Mouse (Mus musculus) neutrophil, adult 59 days (primary cell): ENCODE data around the gene Rps19bp1. TPM values are rescaled to one million over a fixed set of nuclear protein-coding genes. Genes with fewer than 3 reads are reported as not detected.

Experiments used
- total RNA-seq, 2 experiments: library from RNA; stranded (reverse); gene quantifications; 1 replicate in 1 of 2; 2 replicates in 1 of 2; pipeline ENCODE4 v1.2.4; 2023

The Rps19bp1 gene
- 10 to 100 TPM; 11.6 to 12.7 TPM for total RNA-seq

GRCm38 (mm10) chr15:80263610-80264575 lies at the start of gene Rps19bp1:
TSS of gene Rps19bp1 (minus strand) at chr15:80264315.

DNA sequence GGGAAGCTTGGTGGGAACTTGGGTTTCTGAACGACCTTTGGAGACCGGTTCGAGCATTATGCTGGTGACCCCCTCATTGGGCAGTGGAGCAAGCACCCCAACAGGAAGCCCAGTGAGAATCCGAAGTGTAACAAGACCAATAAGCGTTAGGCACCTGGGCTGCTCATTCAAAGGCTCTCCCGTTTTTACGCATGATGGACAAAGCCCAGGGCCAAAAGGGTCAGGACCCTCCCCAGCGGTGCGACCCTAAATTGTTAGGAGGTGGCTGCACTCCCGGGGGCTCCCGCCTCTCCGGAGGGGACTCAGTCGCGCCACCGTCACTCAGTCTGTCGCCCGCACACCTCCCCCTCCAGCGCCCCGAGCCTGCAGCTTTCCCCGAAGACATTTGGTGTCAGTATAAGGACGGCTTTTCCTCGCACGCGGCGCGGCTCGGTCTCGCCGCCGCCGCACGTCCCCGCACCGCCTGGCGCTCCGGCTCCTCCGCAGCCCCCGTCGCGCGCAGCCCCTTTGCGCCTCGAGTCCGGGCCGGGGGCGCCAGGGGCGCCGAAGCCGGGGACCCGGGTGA lies 22.8 kb upstream of the Rps19bp1 start, which contains the start of gene Cacna1i:
Gene Cacna1i, plus strand, starts transcription at position 388 of the 565 bp plus-strand sequence.

GRCm38 (mm10) chr15:80254847-80255645 lies 9.1 kb downstream of the Rps19bp1 start, which contains the start of gene Atf4:
TSS of gene Atf4 (plus strand) at chr15:80255184.

GRCm38 (mm10) chr15:80235535-80235934 lies 28.6 kb downstream of the Rps19bp1 start, which contains the start of gene AC140267.1:
TSS of gene AC140267.1 (plus strand) at chr15:80235835.

DNA sequence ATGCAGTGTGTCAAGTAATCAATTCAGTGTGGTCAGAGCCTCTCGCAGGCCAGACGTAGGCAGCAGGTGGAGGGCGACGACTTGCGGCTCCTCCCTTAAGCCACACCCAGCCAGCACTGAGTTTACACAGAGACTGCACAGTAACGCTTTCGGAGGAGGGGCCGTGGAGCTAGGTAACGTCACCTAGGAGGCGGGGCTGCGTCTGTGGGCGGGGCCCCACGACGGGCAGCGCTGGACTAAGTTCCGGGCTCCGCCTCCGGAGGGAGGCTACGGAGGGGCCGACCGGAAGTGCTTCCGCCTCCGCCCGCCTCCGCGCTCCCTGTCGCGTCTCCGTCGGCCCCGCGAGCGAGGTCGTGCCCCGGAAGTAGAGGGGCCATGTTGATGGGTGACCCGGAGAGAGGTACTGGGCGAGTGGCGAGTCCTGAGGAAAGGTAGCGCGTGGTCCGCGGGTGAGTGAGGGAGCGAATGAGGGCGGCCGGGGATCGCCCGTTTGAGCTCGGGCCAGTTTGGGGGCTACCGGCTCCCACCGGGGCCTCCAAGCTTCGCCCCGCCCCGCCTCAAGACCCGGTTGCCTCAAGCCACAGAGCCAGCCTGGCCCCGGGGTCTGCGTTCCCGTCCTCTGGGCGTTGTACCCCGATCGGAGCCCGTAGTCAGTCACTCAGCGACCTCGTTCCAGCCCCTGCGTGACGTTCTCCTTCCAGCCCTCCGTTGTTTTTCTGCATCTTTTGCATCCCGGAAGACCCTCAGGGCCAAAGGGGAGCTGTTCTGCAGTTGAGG lies 30.2 kb downstream of the Rps19bp1 start, which contains the start of gene Mief1:
Gene Mief1, plus strand, starts transcription at position 286 of the 777 bp plus-strand sequence.

Other genes starting within 250 kb of the Rps19bp1 start
- gene Pdgfb, start 249.3 kb downstream of the Rps19bp1 start, total RNA-seq: under 1 TPM; 0.60 to 0.90 TPM
- 1 to 10 TPM; 3.3 to 6.0 TPM for gene Syngr1, start 173.0 kb downstream of the Rps19bp1 start, total RNA-seq
- gene Rpl3, start 172.4 kb downstream of the Rps19bp1 start, total RNA-seq: 100 to 1,000 TPM; 346 to 361 TPM
- 10 to 100 TPM; 19.7 to 25.3 TPM for gene Tab1, start 131.2 kb downstream of the Rps19bp1 start, total RNA-seq
- not detected for gene Mgat3, start 90.6 kb downstream of the Rps19bp1 start, total RNA-seq
- gene Mief1, start 30.3 kb downstream of the Rps19bp1 start, total RNA-seq: 10 to 100 TPM; 25.0 to 29.7 TPM
- not detected for gene AC140267.1, start 28.5 kb downstream of the Rps19bp1 start, total RNA-seq
- 100 to 1,000 TPM; 332 to 362 TPM for gene Atf4, start 9.1 kb downstream of the Rps19bp1 start, total RNA-seq
- gene Cacna1i, start 22.9 kb upstream of the Rps19bp1 start, total RNA-seq: under 1 TPM; 0.04 to 0.11 TPM